Mouse (Mus musculus) Muller cell, postnatal 12 days (primary cell): Measurements from ENCODE around the gene Ccdc158.

Experiments
- DNase-seq: peaks from one replicate; pipeline ENCODE4 v3.0.0-alpha.2; 2015; ENCODE audit errors: inconsistent ontology term

The Ccdc158 gene

DNA sequence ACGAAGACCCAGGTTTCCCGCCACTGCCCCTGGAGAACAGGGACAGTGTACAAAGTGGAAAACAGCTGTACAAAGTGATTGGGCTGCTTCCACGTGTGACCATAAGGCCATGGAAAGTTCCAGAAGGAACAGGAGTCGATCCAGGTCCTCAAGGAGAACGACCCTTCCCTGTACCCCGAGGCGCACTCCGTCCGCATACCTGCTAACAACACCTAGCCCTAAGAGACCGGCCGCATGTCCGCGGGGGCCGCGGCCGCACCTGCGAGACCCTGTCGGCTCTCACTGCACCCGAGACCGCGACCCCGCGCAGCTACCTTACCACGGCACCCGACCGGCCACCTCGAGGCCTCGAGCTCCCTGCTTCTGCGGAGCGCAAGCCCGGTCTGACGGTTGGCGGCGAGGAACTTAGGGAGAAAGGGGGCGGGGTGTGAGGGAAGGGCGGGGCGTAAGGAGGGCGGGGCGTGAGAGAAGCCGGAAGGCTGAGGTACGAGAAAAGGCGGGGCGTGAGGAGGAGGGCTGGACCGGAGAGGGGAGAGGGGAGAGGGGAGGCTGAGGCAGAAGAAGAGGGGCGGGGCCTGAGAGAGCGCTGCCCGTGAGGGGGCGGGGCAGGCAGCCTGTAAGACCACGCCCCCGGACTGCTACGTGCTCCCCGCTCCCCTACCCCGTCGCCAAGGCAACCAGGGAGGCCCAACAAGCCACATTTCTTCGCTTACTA is at the start of gene Ccdc158:
Gene Ccdc158 (minus strand): TSS at position 413 of the 715 bp plus-strand sequence.
- DNase-seq: peak; percentile 89

- no peak for DNase-seq
Observed at GRCm38 (mm10) chr5:92721610-92722009, 46.5 kb upstream of the Ccdc158 start.

- DNase-seq: no peak
Observed at GRCm38 (mm10) chr5:92718856-92719255, 43.8 kb upstream of the Ccdc158 start.

GRCm38 (mm10) chr5:92717666-92718360 is 42.7 kb upstream of the Ccdc158 start:
- no peak for DNase-seq

DNA sequence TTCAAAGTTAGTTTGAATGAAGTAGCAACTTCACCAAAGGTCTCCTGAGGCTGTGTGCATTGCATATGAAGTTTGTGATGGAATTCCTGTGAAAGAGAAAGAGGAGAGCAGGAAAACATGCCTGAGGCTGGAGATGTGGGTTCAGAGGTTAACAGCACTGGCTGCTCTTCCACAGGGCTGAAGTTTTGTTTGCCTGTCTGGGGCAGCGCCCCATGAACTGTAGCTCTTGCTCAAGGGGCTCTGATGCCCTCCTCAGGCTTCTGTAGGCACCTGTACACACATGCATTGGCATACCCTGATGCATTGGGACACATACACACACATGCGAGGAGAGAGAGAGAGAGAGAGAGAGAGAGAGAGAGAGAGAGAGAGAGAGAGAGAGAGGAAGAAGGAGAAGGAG is 40.8 kb upstream of the Ccdc158 start:
- DNase-seq: no peak

DNA sequence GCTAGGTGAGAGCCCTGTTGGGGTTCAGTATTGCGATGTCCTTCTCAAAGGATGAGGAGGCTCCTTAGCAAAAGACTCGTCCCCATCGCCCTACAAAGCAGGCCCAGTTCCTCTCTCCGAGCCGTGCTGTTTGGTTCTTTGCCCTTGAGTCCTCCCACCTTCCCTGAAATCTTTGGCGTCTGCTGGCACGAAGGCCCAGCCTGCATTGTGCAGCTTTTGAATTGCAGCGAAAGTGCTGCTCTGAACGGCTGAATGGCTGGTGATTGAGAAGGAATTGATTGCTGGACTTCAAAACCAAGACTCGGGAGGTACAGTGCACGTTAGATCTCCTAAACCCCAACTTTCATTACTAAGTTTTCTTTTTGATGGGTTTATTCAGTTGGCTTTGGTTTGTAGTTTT is 40.2 kb upstream of the Ccdc158 start:
- DNase-seq: peak; percentile 37

DNA sequence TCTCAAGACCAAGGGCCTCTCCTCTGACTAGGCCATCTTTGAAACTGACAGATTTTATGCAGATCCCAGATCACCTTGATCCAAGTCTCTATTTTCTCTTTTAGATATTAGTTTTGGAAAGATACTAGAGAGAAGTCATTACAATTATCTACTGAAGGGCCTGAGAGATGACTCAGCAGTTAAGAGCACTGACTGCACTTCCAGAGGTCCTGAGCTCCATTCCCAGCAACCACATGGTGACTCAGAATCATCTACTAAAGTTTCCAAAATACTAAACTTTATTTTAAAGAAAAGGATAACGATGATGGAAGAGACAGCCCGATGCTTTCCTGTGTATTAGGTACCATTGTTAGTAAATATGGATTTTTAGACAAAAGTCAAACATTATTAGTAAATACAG is 39.8 kb upstream of the Ccdc158 start:
- peak; percentile 52 for DNase-seq

GRCm38 (mm10) chr5:92712621-92713395 is 37.7 kb upstream of the Ccdc158 start:
- peak; percentile 85 for DNase-seq

GRCm38 (mm10) chr5:92711666-92712290 is 36.7 kb upstream of the Ccdc158 start:
- no peak for DNase-seq

DNA sequence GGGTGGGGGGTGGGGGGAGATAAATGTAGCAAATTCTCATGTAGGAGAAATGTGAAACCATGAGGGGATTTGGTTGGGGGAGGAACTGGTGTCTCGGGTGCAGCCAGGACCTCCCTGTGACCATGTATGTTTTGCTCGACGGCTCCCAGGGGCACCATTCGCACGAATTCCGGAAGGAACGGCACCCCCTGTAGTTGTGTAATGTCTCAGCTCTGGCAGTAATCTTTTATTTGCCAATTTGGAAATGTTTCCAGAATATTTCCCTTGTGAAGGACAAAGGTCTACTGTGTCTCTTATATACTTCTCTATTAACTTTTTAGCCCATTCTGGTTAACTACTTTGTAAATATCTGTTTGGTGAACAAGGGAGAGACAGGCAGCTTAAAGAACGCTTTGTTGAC is 35.7 kb upstream of the Ccdc158 start:
- no peak for DNase-seq

DNA sequence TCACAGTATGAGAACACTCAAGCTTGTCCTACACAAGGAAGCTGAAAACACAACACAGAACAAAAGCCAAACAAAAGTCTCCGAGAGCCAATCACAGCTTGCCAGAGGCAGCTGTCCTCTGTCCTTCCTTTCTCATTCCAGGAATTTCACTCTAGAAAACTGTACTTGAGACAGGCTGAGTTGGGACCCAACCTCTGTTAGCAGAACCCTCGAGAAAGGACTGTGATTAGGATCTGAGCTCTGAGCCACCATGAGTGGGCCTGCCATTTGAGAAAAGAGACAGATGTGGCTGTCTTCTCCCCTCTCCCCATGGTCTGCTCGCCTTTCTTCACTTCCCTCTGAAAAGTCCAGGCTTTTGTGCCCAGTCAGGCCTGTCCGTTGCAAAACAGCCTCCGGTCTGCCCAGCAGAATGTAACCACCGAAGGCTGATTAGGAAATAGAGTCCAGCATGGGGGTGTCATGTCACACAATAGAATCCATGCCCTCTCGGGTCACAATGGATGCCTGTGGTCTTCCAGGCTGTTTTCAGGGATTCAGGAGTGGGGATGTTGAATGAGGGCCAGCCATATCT is 32.9 kb upstream of the Ccdc158 start:
- peak; percentile 94 for DNase-seq

- peak; percentile 83 for DNase-seq
Observed at GRCm38 (mm10) chr5:92703671-92704070, 28.6 kb upstream of the Ccdc158 start.

DNA sequence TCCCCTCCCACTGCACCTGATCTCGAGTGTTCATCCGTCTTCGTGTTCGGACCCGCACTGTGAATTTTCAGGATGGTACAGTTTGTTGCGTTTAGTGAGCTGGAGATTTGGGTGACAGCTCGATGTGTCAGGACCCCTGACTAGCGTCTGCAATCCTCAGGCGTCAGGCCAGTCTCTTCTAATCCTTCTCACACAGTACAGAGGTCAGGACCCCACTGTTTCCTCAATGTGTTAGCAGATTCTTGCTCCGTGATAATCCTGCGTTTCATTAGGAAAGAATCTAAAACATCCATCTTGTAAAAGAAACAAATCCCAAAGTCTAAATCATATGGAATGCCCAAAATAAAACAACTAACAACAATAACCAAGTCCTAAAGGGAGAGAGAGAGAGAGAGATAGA is 26.7 kb upstream of the Ccdc158 start:
- peak; percentile 69 for DNase-seq

DNA sequence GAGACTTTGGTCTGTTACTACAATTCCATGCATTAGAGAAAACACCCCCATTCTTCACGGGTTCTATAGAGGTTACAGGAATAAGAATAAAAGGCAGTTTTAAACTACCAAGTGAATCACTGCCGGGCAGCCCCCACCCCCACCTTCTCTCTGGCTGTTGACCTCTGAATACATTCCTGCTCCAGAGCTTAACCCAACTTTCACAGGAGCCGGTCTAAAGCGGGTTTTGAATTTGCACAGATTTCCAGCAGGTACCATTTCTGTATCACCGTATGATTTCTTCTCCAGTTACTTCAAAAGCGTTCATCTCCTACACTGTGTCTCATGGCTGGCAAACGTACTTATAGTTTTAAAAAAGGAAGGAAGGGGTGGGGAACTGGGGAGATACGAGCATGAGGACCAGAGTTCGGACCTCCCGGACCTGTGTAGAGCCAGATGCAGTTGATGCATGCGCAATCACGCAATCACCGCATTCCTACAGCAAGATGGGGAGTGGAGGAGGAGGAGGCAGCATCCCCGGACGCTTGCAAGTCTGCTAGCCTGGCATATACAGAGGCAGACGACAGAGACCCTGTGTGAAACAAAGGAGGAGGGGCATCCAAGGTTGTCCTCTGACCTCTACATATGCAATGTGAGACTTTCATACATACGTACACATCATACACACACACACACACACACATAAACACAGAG is 23.9 kb upstream of the Ccdc158 start:
- no peak for DNase-seq

- DNase-seq: peak; percentile 97
Observed at GRCm38 (mm10) chr5:92698131-92698836, 23.2 kb upstream of the Ccdc158 start.

DNA sequence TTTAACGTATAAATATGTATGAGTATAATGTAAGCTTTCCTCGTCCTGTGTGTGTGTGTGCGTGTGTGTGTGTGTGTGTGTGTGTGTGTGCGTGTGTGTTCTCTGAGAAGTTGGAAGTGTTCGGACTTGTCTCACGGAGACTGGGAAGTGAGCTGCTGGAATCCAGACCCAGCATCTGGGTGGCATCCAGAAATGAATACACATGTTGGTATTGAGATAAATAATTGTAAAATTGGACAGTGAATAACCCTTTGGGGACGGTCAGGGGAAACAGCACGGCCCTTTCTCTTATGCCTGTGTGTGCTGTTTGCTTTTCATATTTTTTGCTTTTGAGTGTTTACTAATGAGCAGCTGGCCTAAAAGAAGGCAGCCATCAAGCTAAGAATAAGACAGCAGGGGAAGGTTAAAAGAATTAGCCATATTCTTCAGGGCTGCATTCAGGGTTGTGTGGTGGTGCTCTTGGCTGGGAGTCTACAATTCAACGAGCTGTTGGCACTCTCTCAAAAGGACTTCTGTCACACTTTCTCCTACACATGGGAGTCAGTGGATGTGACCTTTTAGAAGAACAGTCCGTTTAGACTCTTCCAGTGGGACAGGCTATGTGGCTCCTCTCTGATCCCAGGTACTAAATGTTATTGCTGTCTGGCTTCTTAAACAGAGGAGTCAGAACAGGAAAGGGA is 19.4 kb upstream of the Ccdc158 start:
- peak; percentile 85 for DNase-seq

DNA sequence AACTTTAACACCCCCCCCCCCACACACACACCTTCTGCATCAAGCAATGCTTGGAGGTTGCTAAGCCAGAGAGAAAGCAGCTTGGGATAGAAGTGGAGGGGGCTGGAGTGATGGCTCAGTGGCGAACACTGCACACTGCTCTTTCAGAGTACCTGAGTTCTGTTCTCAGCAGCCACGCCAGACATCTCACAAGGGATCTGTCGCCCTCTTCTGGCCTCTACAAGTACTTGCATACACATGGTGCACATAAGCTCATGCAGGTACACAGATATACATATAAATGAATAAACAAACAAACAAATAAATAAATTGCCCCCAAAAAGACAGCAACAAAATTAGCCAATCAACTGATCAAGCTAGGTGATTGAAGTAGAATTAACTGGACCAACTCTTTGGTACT is 18.7 kb upstream of the Ccdc158 start:
- DNase-seq: no peak

DNA sequence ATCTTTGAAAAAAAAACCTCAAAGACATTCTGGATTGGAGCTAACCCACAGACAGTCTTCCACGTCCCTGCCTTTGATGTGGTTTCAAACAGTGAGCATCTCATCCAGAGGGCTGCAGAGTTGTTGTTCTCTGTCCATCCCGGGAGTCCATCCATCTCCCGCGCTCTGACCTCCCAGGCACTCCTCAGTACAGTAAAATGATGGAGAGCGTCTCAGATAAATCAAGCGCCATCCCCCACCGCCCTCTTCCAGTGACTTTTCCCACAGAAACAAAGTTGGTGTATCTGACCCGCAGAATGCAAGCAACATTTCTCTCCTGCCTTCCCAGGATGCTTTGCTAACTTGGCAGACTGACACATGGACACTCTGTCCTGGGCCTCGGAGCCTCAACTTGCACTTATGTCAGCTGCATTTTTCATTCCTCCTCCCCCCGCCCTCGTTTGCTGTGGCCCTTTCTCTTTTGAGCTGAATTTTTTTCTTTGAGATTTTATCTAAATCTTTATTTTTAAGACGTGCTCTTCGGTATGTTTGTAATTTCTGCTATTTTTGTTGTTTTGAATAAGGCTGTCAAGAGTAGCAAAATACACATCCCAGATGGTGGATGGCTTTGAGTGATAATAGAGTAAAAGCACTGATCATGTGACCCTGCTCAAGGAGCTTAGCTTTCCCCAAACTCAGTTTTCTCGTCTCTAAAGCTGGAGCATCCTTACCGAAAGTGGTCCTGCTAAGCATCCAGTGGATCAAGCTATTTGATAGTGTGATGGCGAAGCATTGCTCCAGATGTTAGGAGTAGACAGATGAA is 17.3 kb upstream of the Ccdc158 start:
- DNase-seq: no peak

- DNase-seq: no peak
Observed at GRCm38 (mm10) chr5:92688569-92688968, 13.5 kb upstream of the Ccdc158 start.
